23 mouse cellular contexts compared by ENCODE assay signal in the genomic region with DNA sequence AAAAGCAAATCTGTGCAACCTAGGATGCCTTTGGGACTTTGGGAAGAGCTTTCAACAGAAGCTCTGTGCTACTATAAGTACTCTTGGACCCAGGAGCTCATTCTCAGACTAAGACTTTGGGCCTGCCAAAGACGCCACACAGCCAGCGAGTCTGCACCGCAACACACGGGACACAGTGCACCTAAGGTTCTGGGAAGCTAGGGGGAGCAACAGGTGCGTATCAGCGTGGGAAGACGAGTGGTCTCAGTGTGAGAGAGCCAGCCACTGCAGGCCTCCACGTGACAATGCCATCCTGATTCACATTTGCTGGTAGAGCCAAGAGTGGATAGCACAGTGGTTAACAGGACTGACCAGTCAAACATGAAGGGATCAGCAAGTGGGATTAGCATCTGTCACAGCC.
DNase-seq lines count a peak whose midpoint lies in the region; ATAC-seq and TF ChIP-seq lines count a peak whose summit lies in the region.
"Had no signal": no experiment of that assay in that cellular context is flagged by ENCODE, and none has a peak within 500 bp of the region (broad histone marks: within the 10 kb centered on the region; RNA-seq: fewer than 3 reads in every experiment).

No protein-coding gene starts in this region.

- peak overlapping the region; percentile 29; the same call in 1 of the 2 replicates for H3K27ac ChIP-seq in hindbrain, embryonic 10.5 days
- H3K27ac ChIP-seq in hindbrain, embryonic 14.5 days, result no peak overlapping the region
- no peak overlapping the region for H3K27ac ChIP-seq in lung, embryonic 14.5 days (ENCODE audit: low read depth)
- H3K27ac ChIP-seq: embryonic facial prominence, embryonic 10.5 days; forebrain, embryonic 10.5 days; gastrocnemius, adult 2 months; heart, embryonic 10.5 days had no signal

- no peak for ATAC-seq in hindbrain, embryonic 14.5 days (ENCODE audit: low FRiP score)
- ATAC-seq in lung, embryonic 14.5 days (ENCODE audit: insufficient read depth), result no peak
- ATAC-seq: forebrain, embryonic 14.5 days; hindbrain, embryonic 16.5 days had no signal

- H3K9me3 ChIP-seq in hindbrain, embryonic 10.5 days, result no peaks in the 10 kb centered on the region
- H3K9me3 ChIP-seq in hindbrain, embryonic 14.5 days (ENCODE audit: control insufficient read depth, low read length), result no peaks in the 10 kb centered on the region
- H3K9me3 ChIP-seq in lung, embryonic 14.5 days (ENCODE audit: low read depth, low read length), result no peaks in the 10 kb centered on the region
- H3K9me3 ChIP-seq in E14TG2a.4 (ENCODE audit: low read length), result no peaks in the 10 kb centered on the region
- H3K9me3 ChIP-seq: embryonic facial prominence, embryonic 10.5 days; forebrain, embryonic 10.5 days; G1E; heart, embryonic 10.5 days had no signal

- no peak for DNase-seq in hindbrain, embryonic 10.5 days (ENCODE audit: low spot score)
- no peak for DNase-seq in hindbrain, embryonic 14.5 days (ENCODE audit: low spot score)
- DNase-seq in lung, embryonic 14.5 days, result no peak
- DNase-seq in lung, postnatal 14 days, result no peak
- peak; percentile 64 for DNase-seq in R1 (ENCODE audit: low read depth, low spot score)
- DNase-seq in cerebellum, postnatal 10 days, result no peak
- no peak for DNase-seq in urinary bladder, adult 2 months (ENCODE audit: low spot score)
- DNase-seq: adrenal gland, adult 2 months; adrenal gland, postnatal 25 days; cerebellum, adult 18-20 months; cerebellum, adult 9-11 months; gastrocnemius, adult 2 months; gastrocnemius, postnatal 36 days; heart, adult 18-20 months; heart, postnatal 10 days had no signal

- TF ChIP-seq CTCF in lung, embryonic 14.5 days (IDR thresholded peaks at IDR 0.05; ENCODE audit: low read depth), result 0 out of 2 replicates have a peak, but pooled peaks have one; percentile 8
- no peak; the same call in 1 of the 2 replicates for TF ChIP-seq CTCF in E14TG2a.4 (conservative IDR thresholded peaks at IDR 0.05; ENCODE audit: low read length)

- H3K4me2 ChIP-seq in hindbrain, embryonic 14.5 days (replicated peaks), result no peak overlapping the region
- H3K4me2 ChIP-seq in lung, embryonic 14.5 days, result no peak overlapping the region

- H3K4me3 ChIP-seq in hindbrain, embryonic 10.5 days, result no peak overlapping the region
- no peak overlapping the region for H3K4me3 ChIP-seq in hindbrain, embryonic 14.5 days (replicated peaks; ENCODE audit: low read length)
- no peak overlapping the region for H3K4me3 ChIP-seq in lung, embryonic 14.5 days (ENCODE audit: low read depth, low read length)
- H3K4me3 ChIP-seq in E14TG2a.4 (replicated peaks; ENCODE audit: low read length), result peak overlapping the region; percentile 32; the same call in 1 of the 2 replicates
- H3K4me3 ChIP-seq: embryonic facial prominence, embryonic 10.5 days; erythroblast, embryonic 14.5 days; forebrain, embryonic 10.5 days; gastrocnemius, adult 2 months; heart, embryonic 10.5 days had no signal

- H3K9ac ChIP-seq in hindbrain, embryonic 14.5 days, result no peak overlapping the region
- no peak overlapping the region for H3K9ac ChIP-seq in lung, embryonic 14.5 days

- peaks cover 43% of the 10 kb centered on the region for H3K4me1 ChIP-seq in hindbrain, embryonic 10.5 days (replicated peaks)
- H3K4me1 ChIP-seq in hindbrain, embryonic 14.5 days (replicated peaks; ENCODE audit: control insufficient read depth, insufficient read depth, low read length), result peaks cover 6% of the 10 kb centered on the region
- H3K4me1 ChIP-seq in lung, embryonic 14.5 days (ENCODE audit: insufficient read depth), result no peaks in the 10 kb centered on the region
- peaks cover 65% of the 10 kb centered on the region for H3K4me1 ChIP-seq in E14TG2a.4 (replicated peaks; ENCODE audit: low read depth, low read length)

- no peaks in the 10 kb centered on the region for H3K36me3 ChIP-seq in hindbrain, embryonic 10.5 days
- H3K36me3 ChIP-seq in hindbrain, embryonic 14.5 days (replicated peaks; ENCODE audit: control insufficient read depth, insufficient read depth), result no peaks in the 10 kb centered on the region
- no peaks in the 10 kb centered on the region for H3K36me3 ChIP-seq in lung, embryonic 14.5 days (ENCODE audit: insufficient read depth)
- no peaks in the 10 kb centered on the region for H3K36me3 ChIP-seq in E14TG2a.4 (ENCODE audit: insufficient read depth, low read length)
- H3K36me3 ChIP-seq: embryonic facial prominence, embryonic 10.5 days; forebrain, embryonic 10.5 days; G1E; heart, embryonic 10.5 days had no signal

- WGBS in hindbrain, embryonic 10.5 days, result 76% methylated on average over 8 of the region's 8 CpGs
- WGBS in hindbrain, embryonic 14.5 days, result 73% methylated on average over 8 of the region's 8 CpGs
- WGBS in lung, embryonic 14.5 days, result 70% methylated on average over 8 of the region's 8 CpGs

- H3K27me3 ChIP-seq in hindbrain, embryonic 10.5 days (ENCODE audit: insufficient read depth, poor library complexity, severe bottlenecking), result no peaks in the 10 kb centered on the region
- H3K27me3 ChIP-seq in hindbrain, embryonic 14.5 days (ENCODE audit: control insufficient read depth, insufficient read depth, low read length), result no peaks in the 10 kb centered on the region
- H3K27me3 ChIP-seq in lung, embryonic 14.5 days (ENCODE audit: insufficient read depth, low read length), result no peaks in the 10 kb centered on the region
- H3K27me3 ChIP-seq in E14TG2a.4 (ENCODE audit: insufficient read depth, low read length), result no peaks in the 10 kb centered on the region
